ENCODE assay signal across 11 mouse cellular contexts in genomic region chr15:27488042-27488441, GRCm38 (mm10). TPM values are rescaled to one million over a fixed set of nuclear protein-coding genes. Genes with fewer than 3 reads are reported as not detected.
DNase-seq lines count a peak whose midpoint lies in the region; ATAC-seq lines count a peak whose summit lies in the region.
"Had no signal": no experiment of that assay in that cellular context is flagged by ENCODE, and none has a peak within 500 bp of the region (broad histone marks: within the 10 kb centered on the region; RNA-seq: fewer than 3 reads in every experiment).

No protein-coding gene starts in this region.

- H3K9me3 ChIP-seq in forebrain, embryonic 14.5 days (replicated peaks; ENCODE audit: control insufficient read depth, low read length): no peaks in the 10 kb centered on the region
- no peaks in the 10 kb centered on the region for H3K9me3 ChIP-seq in midbrain, embryonic 13.5 days
- H3K9me3 ChIP-seq: lung, embryonic 15.5 days; neural tube, embryonic 12.5 days had no signal

- H3K4me1 ChIP-seq in forebrain, embryonic 14.5 days (ENCODE audit: control insufficient read depth, insufficient read depth, low read length): peaks cover 26% of the 10 kb centered on the region
- H3K4me1 ChIP-seq in midbrain, embryonic 13.5 days (replicated peaks): peaks cover 47% of the 10 kb centered on the region

- 41% methylated on average over 10 of the region's 10 CpGs for WGBS in forebrain, embryonic 14.5 days
- WGBS in midbrain, embryonic 13.5 days: 40% methylated on average over 10 of the region's 10 CpGs

- H3K27me3 ChIP-seq in forebrain, embryonic 14.5 days (replicated peaks; ENCODE audit: control insufficient read depth, insufficient read depth, low read length): no peaks in the 10 kb centered on the region
- 0 out of 2 replicates have a peak, but pooled peaks cover 6% of the 10 kb centered on the region for H3K27me3 ChIP-seq in midbrain, embryonic 13.5 days
- H3K27me3 ChIP-seq: lung, embryonic 15.5 days; neural tube, embryonic 12.5 days; Patski had no signal

- no peaks in the 10 kb centered on the region for H3K36me3 ChIP-seq in forebrain, embryonic 14.5 days (ENCODE audit: control insufficient read depth, insufficient read depth, low read length)
- H3K36me3 ChIP-seq in midbrain, embryonic 13.5 days: no peaks in the 10 kb centered on the region
- H3K36me3 ChIP-seq: lung, embryonic 15.5 days; neural tube, embryonic 12.5 days had no signal

- no peak overlapping the region for H3K9ac ChIP-seq in forebrain, embryonic 14.5 days (ENCODE audit: low read length)
- H3K9ac ChIP-seq in midbrain, embryonic 13.5 days (replicated peaks): no peak overlapping the region
- H3K9ac ChIP-seq: lung, embryonic 15.5 days; neural tube, embryonic 12.5 days had no signal

- no peak overlapping the region for H3K4me2 ChIP-seq in forebrain, embryonic 14.5 days (ENCODE audit: low read length)
- H3K4me2 ChIP-seq in midbrain, embryonic 13.5 days (replicated peaks): no peak overlapping the region
- H3K4me2 ChIP-seq: lung, embryonic 15.5 days; neural tube, embryonic 12.5 days had no signal

- peak; percentile 45; the same call in 1 of the 2 replicates for ATAC-seq in forebrain, embryonic 14.5 days
- ATAC-seq in midbrain, embryonic 13.5 days: 0 out of 2 replicates have a peak, but pooled peaks have one; percentile 8
- ATAC-seq: Patski had no signal

- no peak overlapping the region for H3K4me3 ChIP-seq in forebrain, embryonic 14.5 days (ENCODE audit: low read depth, low read length)
- H3K4me3 ChIP-seq in midbrain, embryonic 13.5 days (replicated peaks): no peak overlapping the region
- H3K4me3 ChIP-seq: lung, embryonic 15.5 days; neural tube, embryonic 12.5 days had no signal

- peak overlapping the region; percentile 40 for H3K27ac ChIP-seq in forebrain, embryonic 14.5 days (ENCODE audit: low read depth, low read length)
- H3K27ac ChIP-seq in midbrain, embryonic 13.5 days: peak overlapping the region; percentile 22; the same call in 1 of the 2 replicates
- H3K27ac ChIP-seq: lung, embryonic 15.5 days; neural tube, embryonic 12.5 days had no signal

- DNase-seq in heart, adult 11 months: peak; percentile 93
- no peak for DNase-seq in heart, adult 9 months (ENCODE audit: low spot score in 2 of 2)
- DNase-seq in cerebellum, adult 11 months: peak; percentile 80
- DNase-seq in forebrain, embryonic 14.5 days (ENCODE audit: low spot score): peak; percentile 67
- DNase-seq in thymus, postnatal 10 days (ENCODE audit: low spot score in 2 of 2): no peak
- no peak for DNase-seq in urinary bladder, postnatal 10 days (ENCODE audit: low spot score)
- DNase-seq in urinary bladder, adult 2 months (ENCODE audit: low spot score): no peak

RNA-seq across cellular contexts. Expression of gene Ank, which starts 21.6 kb away (rescaled TPM):
- polyA plus RNA-seq in forebrain, embryonic 14.5 days (2014; fragmentation: Nextera tagmentation; extraction: Ambion mirVana): 13.7 and 13.9 TPM in 2 replicates
- polyA plus RNA-seq in midbrain, embryonic 13.5 days (2015; fragmentation: Nextera tagmentation; extraction: Ambion mirVana): 9.9 and 11.5 TPM in 2 replicates
- 53.4 and 62.1 TPM in 2 replicates for polyA plus RNA-seq in urinary bladder, adult 2 months (2012; rRNA removed)

Comparison
In these comparisons a context has a peak if more than half of its experiments do, and no peak if none do; other contexts are left out.
1. DNase-seq: peak in heart, adult 11 months (single experiment), cerebellum, adult 11 months (single experiment) and forebrain, embryonic 14.5 days (single experiment); none in heart, adult 9 months (0 of 2), thymus, postnatal 10 days (0 of 2), urinary bladder, postnatal 10 days (single experiment) and urinary bladder, adult 2 months (single experiment).